Mouse (Mus musculus): ENCODE results near the gene Cyfip2. TPM values are rescaled to one million over a fixed set of nuclear protein-coding genes. Genes with fewer than 3 reads are reported as not detected.

The Cyfip2 gene
- polyA plus RNA-seq, 1 experiment from 2014 or later: 3.4 TPM

GRCm38 (mm10) chr11:46168506-46168905, 144.2 kb downstream of the Cyfip2 start:
- Histone ChIP-seq H3K4me3 (ENCODE audit: low read depth, low read length) (no peak overlapping the region), H3K27me3 (replicated peaks; ENCODE audit: insufficient read depth, low read length) (no peaks in the 10 kb centered on the region), H3K9me3 (ENCODE audit: low read length) (no peaks in the 10 kb centered on the region), H3K27ac (ENCODE audit: low read length) (no peak overlapping the region), H3K4me1 (ENCODE audit: insufficient read depth, low read depth, low read length) (no peaks in the 10 kb centered on the region), H3K36me3 (ENCODE audit: insufficient read depth, low read length) (no peaks in the 10 kb centered on the region), H3K4me2 (replicated peaks; ENCODE audit: low read depth, low read length) (no peak overlapping the region), H3K9ac (replicated peaks; ENCODE audit: low read depth) (no peak overlapping the region)
- DNase-seq (ENCODE audit: low spot score) (no peak), ATAC-seq (no peak)
- 79% methylated on average over 7 of the region's 7 CpGs for WGBS
- no peak for TF ChIP-seq EP300 (IDR thresholded peaks at IDR 0.05)
- TF ChIP-seq CTCF (IDR thresholded peaks at IDR 0.05): no peak

DNA sequence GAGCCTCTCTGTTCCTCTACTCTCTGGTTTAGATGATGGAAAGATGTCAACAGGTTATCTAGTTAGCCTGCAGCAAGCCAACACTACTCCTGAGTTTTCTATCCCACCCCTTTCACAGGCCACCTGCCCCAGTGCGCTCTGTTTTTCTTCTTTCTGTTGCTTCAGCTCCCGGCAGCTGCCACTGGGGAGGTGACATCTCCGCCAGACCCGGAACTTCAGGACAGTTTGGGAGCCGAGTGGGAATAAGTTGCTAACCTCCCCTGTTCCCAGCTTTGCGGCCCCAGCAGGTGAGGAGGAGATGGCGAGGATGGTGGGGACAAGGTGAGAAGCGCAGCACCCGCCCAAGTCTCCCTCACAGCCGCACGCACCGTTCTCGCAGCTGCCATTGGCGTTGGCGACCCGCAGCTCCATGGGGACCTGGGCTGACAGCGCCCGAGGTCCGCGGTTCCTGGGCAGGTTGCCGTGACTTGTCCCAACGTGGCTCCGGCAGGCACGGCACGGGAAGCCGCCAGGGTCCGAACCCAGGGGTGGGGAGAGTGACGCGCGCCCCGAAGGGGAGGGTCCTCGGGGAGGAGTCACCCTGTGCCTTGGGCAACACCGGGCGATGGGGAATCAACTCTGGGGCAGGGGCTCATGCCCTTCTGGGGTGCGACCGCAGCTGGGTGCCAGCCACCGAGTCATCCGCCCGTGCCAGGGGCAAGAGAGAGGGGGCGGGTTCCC, 146.6 kb downstream of the Cyfip2 start, which contains the start of gene Nipal4:
Nipal4 (minus strand) TSS at position 643 of the 720 bp plus-strand sequence.
- H3K36me3 ChIP-seq (ENCODE audit: insufficient read depth, low read length): no peaks in the 10 kb centered on the region
- no peak within 1 kb of the TSS for H3K27ac ChIP-seq (ENCODE audit: low read length)

GRCm38 (mm10) chr11:46157462-46157861, 155.2 kb downstream of the Cyfip2 start:
- Histone ChIP-seq H3K4me3 (ENCODE audit: low read depth, low read length) (no peak overlapping the region), H3K36me3 (ENCODE audit: insufficient read depth, low read length) (no peaks in the 10 kb centered on the region), H3K9me3 (ENCODE audit: low read length) (no peaks in the 10 kb centered on the region), H3K4me1 (ENCODE audit: insufficient read depth, low read depth, low read length) (no peaks in the 10 kb centered on the region), H3K27ac (ENCODE audit: low read length) (no peak overlapping the region), H3K27me3 (replicated peaks; ENCODE audit: insufficient read depth, low read length) (no peaks in the 10 kb centered on the region), H3K4me2 (replicated peaks; ENCODE audit: low read depth, low read length) (no peak overlapping the region), H3K9ac (replicated peaks; ENCODE audit: low read depth) (no peak overlapping the region)
- DNase-seq (ENCODE audit: low spot score) (no peak), ATAC-seq (no peak)
- TF ChIP-seq EP300 (IDR thresholded peaks at IDR 0.05) (no peak), CTCF (IDR thresholded peaks at IDR 0.05) (peak; percentile 62)

More for the DNA sequence above, 146.6 kb downstream of the Cyfip2 start, which contains the start of gene Nipal4:
- H3K4me2 ChIP-seq (replicated peaks; ENCODE audit: low read depth, low read length): peak within 1 kb of the TSS; percentile 98
- peak within 1 kb of the TSS; percentile 53 for H3K4me3 ChIP-seq (ENCODE audit: low read depth, low read length)
- H3K4me1 ChIP-seq (ENCODE audit: insufficient read depth, low read depth, low read length): no peaks in the 10 kb centered on the region
- ATAC-seq (peak; percentile 62), DNase-seq (ENCODE audit: low spot score) (peak; percentile 7)
- TF ChIP-seq CTCF (IDR thresholded peaks at IDR 0.05): no peak
- no peak for TF ChIP-seq EP300 (IDR thresholded peaks at IDR 0.05)
- 4% methylated on average over 35 of the region's 40 CpGs for WGBS
- H3K9me3 ChIP-seq (ENCODE audit: low read length): no peaks in the 10 kb centered on the region
- H3K9ac ChIP-seq (replicated peaks; ENCODE audit: low read depth): peak within 1 kb of the TSS; percentile 44; the same call in 1 of the 2 replicates
- H3K27me3 ChIP-seq (replicated peaks; ENCODE audit: insufficient read depth, low read length): no peaks in the 10 kb centered on the region

GRCm38 (mm10) chr11:46156945-46157344, 155.7 kb downstream of the Cyfip2 start:
- Histone ChIP-seq H3K4me1 (ENCODE audit: insufficient read depth, low read depth, low read length) (no peaks in the 10 kb centered on the region), H3K4me2 (replicated peaks; ENCODE audit: low read depth, low read length) (no peak overlapping the region), H3K9ac (replicated peaks; ENCODE audit: low read depth) (no peak overlapping the region), H3K9me3 (ENCODE audit: low read length) (no peaks in the 10 kb centered on the region), H3K36me3 (ENCODE audit: insufficient read depth, low read length) (no peaks in the 10 kb centered on the region), H3K4me3 (ENCODE audit: low read depth, low read length) (no peak overlapping the region), H3K27ac (ENCODE audit: low read length) (no peak overlapping the region), H3K27me3 (replicated peaks; ENCODE audit: insufficient read depth, low read length) (no peaks in the 10 kb centered on the region)
- WGBS: 86% methylated on average over 8 of the region's 8 CpGs
- ATAC-seq (no peak), DNase-seq (ENCODE audit: low spot score) (no peak)
- TF ChIP-seq EP300 (IDR thresholded peaks at IDR 0.05): no peak
- TF ChIP-seq CTCF (IDR thresholded peaks at IDR 0.05): no peak

DNA sequence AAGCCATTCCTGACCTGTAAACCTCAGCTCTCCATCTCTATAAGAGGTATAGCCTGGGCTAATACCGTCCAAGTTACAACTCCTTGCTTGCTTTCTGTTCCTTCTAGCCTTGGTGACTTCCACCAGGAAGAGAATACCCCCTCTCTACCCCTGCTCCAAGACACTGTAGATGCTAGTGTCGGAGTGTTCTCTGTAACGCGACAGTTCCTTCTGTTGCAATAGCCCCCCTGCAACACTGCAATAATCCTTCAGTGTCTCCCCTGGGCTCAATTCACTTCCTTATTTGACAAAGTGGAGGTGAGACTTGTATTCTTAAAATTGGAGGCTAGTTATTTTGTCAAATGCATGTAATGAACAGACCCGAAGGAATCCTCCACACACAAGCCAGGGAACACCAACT, 166.0 kb downstream of the Cyfip2 start:
- no peaks in the 10 kb centered on the region for H3K4me1 ChIP-seq (ENCODE audit: insufficient read depth, low read depth, low read length)
- H3K9me3 ChIP-seq (ENCODE audit: low read length): no peaks in the 10 kb centered on the region
- ATAC-seq (no peak), DNase-seq (ENCODE audit: low spot score) (no peak)
- peaks cover 18% of the 10 kb centered on the region; the same call in 1 of the 2 replicates for H3K36me3 ChIP-seq (ENCODE audit: insufficient read depth, low read length)
- H3K4me3 ChIP-seq (ENCODE audit: low read depth, low read length): no peak overlapping the region
- H3K27me3 ChIP-seq (replicated peaks; ENCODE audit: insufficient read depth, low read length): no peaks in the 10 kb centered on the region
- no peak for TF ChIP-seq EP300 (IDR thresholded peaks at IDR 0.05)
- no peak for TF ChIP-seq CTCF (IDR thresholded peaks at IDR 0.05)
- WGBS: 89% methylated on average over 5 of the region's 5 CpGs
- H3K4me2 ChIP-seq (replicated peaks; ENCODE audit: low read depth, low read length): no peak overlapping the region
- no peak overlapping the region for H3K9ac ChIP-seq (replicated peaks; ENCODE audit: low read depth)
- no peak overlapping the region for H3K27ac ChIP-seq (ENCODE audit: low read length)

DNA sequence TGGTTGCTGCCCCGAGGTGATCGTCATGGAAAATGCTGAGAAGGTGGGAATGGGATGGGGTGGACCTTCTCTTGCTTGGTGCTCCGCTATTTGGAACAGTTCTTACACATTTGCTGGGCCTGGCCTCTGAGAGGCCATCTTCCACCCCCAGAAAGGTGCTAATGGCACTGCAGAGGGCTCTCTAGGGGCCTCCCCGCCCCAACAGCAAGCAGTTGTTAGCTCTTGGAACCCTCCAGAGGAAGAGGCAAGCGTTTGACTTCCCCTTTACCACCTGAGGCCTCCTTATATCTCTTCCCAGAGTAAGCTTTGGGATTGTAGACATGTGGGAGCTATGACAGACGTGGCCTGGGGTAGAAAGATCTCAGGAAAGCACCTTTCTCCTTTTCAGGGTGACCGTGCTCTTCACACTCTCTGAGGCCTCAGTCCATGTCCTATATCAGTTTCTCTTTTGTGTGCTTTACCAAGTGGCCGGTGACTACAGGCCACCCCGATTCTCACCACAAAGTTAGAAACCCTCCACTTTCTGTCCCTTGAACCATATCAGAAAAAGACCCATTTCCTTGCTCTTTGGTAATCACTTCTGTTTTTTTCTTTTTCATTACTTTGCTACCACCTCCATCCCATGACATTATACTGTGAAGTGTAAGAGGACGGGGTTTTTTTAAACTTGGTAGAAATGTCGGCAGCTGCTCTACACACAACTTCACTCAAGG, 167.3 kb downstream of the Cyfip2 start:
- H3K27me3 ChIP-seq (replicated peaks; ENCODE audit: insufficient read depth, low read length): no peaks in the 10 kb centered on the region
- 87% methylated on average over 11 of the region's 11 CpGs for WGBS
- DNase-seq (ENCODE audit: low spot score) (no peak), ATAC-seq (no peak)
- no peak overlapping the region for H3K27ac ChIP-seq (ENCODE audit: low read length)
- H3K9me3 ChIP-seq (ENCODE audit: low read length): no peaks in the 10 kb centered on the region
- H3K4me1 ChIP-seq (ENCODE audit: insufficient read depth, low read depth, low read length): no peaks in the 10 kb centered on the region
- TF ChIP-seq CTCF (IDR thresholded peaks at IDR 0.05) (no peak), EP300 (IDR thresholded peaks at IDR 0.05) (no peak)
- H3K4me2 ChIP-seq (replicated peaks; ENCODE audit: low read depth, low read length): no peak overlapping the region
- peaks cover 30% of the 10 kb centered on the region; the same call in 1 of the 2 replicates for H3K36me3 ChIP-seq (ENCODE audit: insufficient read depth, low read length)
- no peak overlapping the region for H3K4me3 ChIP-seq (ENCODE audit: low read depth, low read length)
- H3K9ac ChIP-seq (replicated peaks; ENCODE audit: low read depth): no peak overlapping the region

Small RNAs within 50 kb of the gene (microRNA-seq; reads per million reads assigned to microRNA genes)
- not detected for gene Mir7239

Other genes with a start within 250 kb of the Cyfip2 start
- 0.35 and 0.41 TPM in 2 replicates for gene Nipal4, start 146.4 kb downstream of the Cyfip2 start, polyA plus RNA-seq (2015; fragmentation: Nextera tagmentation; extraction: Ambion mirVana)
- gene Fndc9, start 77.3 kb downstream of the Cyfip2 start, polyA plus RNA-seq (2015; fragmentation: Nextera tagmentation; extraction: Ambion mirVana): not detected in 2 replicates
- gene Itk, start 76.7 kb upstream of the Cyfip2 start, polyA plus RNA-seq (2015; fragmentation: Nextera tagmentation; extraction: Ambion mirVana): 0.13 and 0.15 TPM in 2 replicates
- not detected in 2 replicates for gene Fam71b, start 83.7 kb upstream of the Cyfip2 start, polyA plus RNA-seq (2015; fragmentation: Nextera tagmentation; extraction: Ambion mirVana)
- gene Med7, start 124.1 kb upstream of the Cyfip2 start, polyA plus RNA-seq (2015; fragmentation: Nextera tagmentation; extraction: Ambion mirVana): 55.9 and 56.7 TPM in 2 replicates
- gene Havcr2, start 142.1 kb upstream of the Cyfip2 start, polyA plus RNA-seq (2015; fragmentation: Nextera tagmentation; extraction: Ambion mirVana): 0.58 and 0.66 TPM in 2 replicates
- not detected in 2 replicates for gene Gm12169, start 211.4 kb upstream of the Cyfip2 start, polyA plus RNA-seq (2015; fragmentation: Nextera tagmentation; extraction: Ambion mirVana)